In the genomic region with DNA sequence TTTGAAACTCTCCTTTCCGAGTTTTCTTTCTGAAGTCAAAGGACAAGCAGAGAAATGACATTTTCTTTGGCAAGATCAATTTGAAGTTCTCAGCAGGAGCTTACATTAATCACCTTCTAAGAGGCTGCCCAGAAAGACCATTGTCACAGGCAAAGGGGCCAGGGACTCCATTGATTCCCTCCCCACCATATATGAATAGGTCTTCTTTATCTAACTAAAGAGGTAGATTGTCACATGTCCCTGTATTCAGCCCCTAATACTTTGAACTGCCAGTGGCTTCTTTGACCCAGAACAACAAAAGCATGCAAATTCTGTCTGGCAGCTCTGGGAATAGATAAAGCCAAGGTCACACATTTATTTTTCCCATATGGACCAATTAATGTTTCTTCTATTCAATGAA, we compare ENCODE assay signal across 24 mouse cellular contexts.
DNase-seq lines count a peak whose midpoint lies in the region; ATAC-seq lines count a peak whose summit lies in the region.
"Had no signal": no experiment of that assay in that cellular context is flagged by ENCODE, and none has a peak within 500 bp of the region (broad histone marks: within the 10 kb centered on the region; RNA-seq: fewer than 3 reads in every experiment).

No protein-coding gene starts in this region.

- H3K4me3 ChIP-seq in forebrain, embryonic 14.5 days (ENCODE audit: low read depth, low read length) = no peak overlapping the region
- no peak overlapping the region for H3K4me3 ChIP-seq in forebrain, embryonic 16.5 days (replicated peaks; ENCODE audit: low read length)
- no peak overlapping the region for H3K4me3 ChIP-seq in midbrain, embryonic 14.5 days (replicated peaks; ENCODE audit: low read depth, low read length)
- H3K4me3 ChIP-seq in midbrain, embryonic 10.5 days = no peak overlapping the region
- H3K4me3 ChIP-seq: embryonic facial prominence, embryonic 12.5 days; embryonic facial prominence, embryonic 15.5 days; heart, embryonic 12.5 days; heart, embryonic 15.5 days; hindbrain, embryonic 10.5 days; hindbrain, embryonic 13.5 days; intestine, embryonic 15.5 days had no signal

- H3K27me3 ChIP-seq in forebrain, embryonic 14.5 days (replicated peaks; ENCODE audit: control insufficient read depth, insufficient read depth, low read length) = no peaks in the 10 kb centered on the region
- no peaks in the 10 kb centered on the region for H3K27me3 ChIP-seq in forebrain, embryonic 16.5 days (replicated peaks; ENCODE audit: control insufficient read depth, insufficient read depth, low read length)
- no peaks in the 10 kb centered on the region for H3K27me3 ChIP-seq in midbrain, embryonic 14.5 days (ENCODE audit: control insufficient read depth, insufficient read depth, low read length)
- H3K27me3 ChIP-seq in midbrain, embryonic 10.5 days (ENCODE audit: low read depth, poor library complexity, severe bottlenecking) = no peaks in the 10 kb centered on the region
- H3K27me3 ChIP-seq: embryonic facial prominence, embryonic 12.5 days; embryonic facial prominence, embryonic 15.5 days; heart, embryonic 12.5 days; heart, embryonic 15.5 days; intestine, embryonic 15.5 days had no signal

- no peak overlapping the region for H3K9ac ChIP-seq in forebrain, embryonic 14.5 days (ENCODE audit: low read length)
- no peak overlapping the region for H3K9ac ChIP-seq in forebrain, embryonic 16.5 days (replicated peaks; ENCODE audit: low read depth, low read length)
- H3K9ac ChIP-seq in midbrain, embryonic 14.5 days (replicated peaks; ENCODE audit: low read length) = no peak overlapping the region
- H3K9ac ChIP-seq: embryonic facial prominence, embryonic 12.5 days; embryonic facial prominence, embryonic 15.5 days; heart, embryonic 12.5 days; heart, embryonic 15.5 days; hindbrain, embryonic 13.5 days; intestine, embryonic 15.5 days had no signal

- no peak overlapping the region for H3K4me2 ChIP-seq in forebrain, embryonic 14.5 days (ENCODE audit: low read length)
- no peak overlapping the region for H3K4me2 ChIP-seq in forebrain, embryonic 16.5 days (ENCODE audit: low read length)
- no peak overlapping the region for H3K4me2 ChIP-seq in midbrain, embryonic 14.5 days (ENCODE audit: low read length)
- H3K4me2 ChIP-seq: embryonic facial prominence, embryonic 12.5 days; embryonic facial prominence, embryonic 15.5 days; heart, embryonic 12.5 days; heart, embryonic 15.5 days; hindbrain, embryonic 13.5 days; intestine, embryonic 15.5 days had no signal

- H3K9me3 ChIP-seq in forebrain, embryonic 14.5 days (replicated peaks; ENCODE audit: control insufficient read depth, low read length) = no peaks in the 10 kb centered on the region
- H3K9me3 ChIP-seq in forebrain, embryonic 16.5 days (ENCODE audit: control insufficient read depth, low read length) = no peaks in the 10 kb centered on the region
- no peaks in the 10 kb centered on the region for H3K9me3 ChIP-seq in midbrain, embryonic 14.5 days (ENCODE audit: control insufficient read depth, low read length)
- H3K9me3 ChIP-seq in midbrain, embryonic 10.5 days (replicated peaks) = no peaks in the 10 kb centered on the region
- H3K9me3 ChIP-seq: embryonic facial prominence, embryonic 12.5 days; embryonic facial prominence, embryonic 15.5 days; heart, embryonic 12.5 days; heart, embryonic 15.5 days; hindbrain, embryonic 10.5 days; hindbrain, embryonic 13.5 days; intestine, embryonic 15.5 days had no signal

- no peak overlapping the region for H3K27ac ChIP-seq in forebrain, embryonic 14.5 days (ENCODE audit: low read depth, low read length)
- H3K27ac ChIP-seq in forebrain, embryonic 16.5 days (ENCODE audit: low read length) = no peak overlapping the region
- no peak overlapping the region for H3K27ac ChIP-seq in midbrain, embryonic 14.5 days (replicated peaks; ENCODE audit: low read depth, low read length)
- H3K27ac ChIP-seq in midbrain, embryonic 10.5 days (replicated peaks) = no peak overlapping the region
- H3K27ac ChIP-seq: embryonic facial prominence, embryonic 12.5 days; embryonic facial prominence, embryonic 15.5 days; heart, embryonic 15.5 days; hindbrain, embryonic 10.5 days; hindbrain, embryonic 13.5 days; intestine, embryonic 15.5 days had no signal

- peak; percentile 9 for DNase-seq in embryo, embryonic 10.5 days (ENCODE audit: low spot score)
- DNase-seq in embryo, embryonic 10 days (ENCODE audit: low spot score) = no peak
- DNase-seq in forebrain, embryonic 14.5 days (ENCODE audit: low spot score) = peak; percentile 41
- peak; percentile 31 for DNase-seq in midbrain, embryonic 14.5 days
- no peak for DNase-seq in midbrain, embryonic 10.5 days (ENCODE audit: low spot score)
- DNase-seq: adrenal gland, adult 8-10 months; adrenal gland, postnatal 25 days; cerebellum, adult 18-20 months; cerebellum, adult 9-10 months; cerebellum, postnatal 14 days; gastrocnemius, postnatal 25 days; heart, adult 18-20 months; heart, postnatal 10 days; heart, postnatal 36 days had no signal

- 26% methylated on average over 1 of the region's 1 CpGs for WGBS in forebrain, embryonic 14.5 days
- WGBS in forebrain, embryonic 16.5 days = 21% methylated on average over 1 of the region's 1 CpGs
- whole genome bisulfite sequencing in midbrain, embryonic 14.5 days = 10% methylated on average over 1 of the region's 1 CpGs
- 54% methylated on average over 1 of the region's 1 CpGs for WGBS in midbrain, embryonic 10.5 days

- 0 out of 2 replicates have a peak, but pooled peaks have one; percentile 44 for ATAC-seq in forebrain, embryonic 14.5 days
- no peak for ATAC-seq in forebrain, embryonic 16.5 days
- no peak for ATAC-seq in midbrain, embryonic 14.5 days (ENCODE audit: low FRiP score, low TSS enrichment)
- ATAC-seq: activated CD4-positive, CD25-positive, alpha-beta regulatory T cell, adult 4 months; hindbrain, embryonic 16.5 days; intestine, embryonic 15.5 days had no signal

- no peaks in the 10 kb centered on the region for H3K4me1 ChIP-seq in forebrain, embryonic 14.5 days (ENCODE audit: control insufficient read depth, insufficient read depth, low read length)
- no peaks in the 10 kb centered on the region for H3K4me1 ChIP-seq in forebrain, embryonic 16.5 days (replicated peaks; ENCODE audit: control insufficient read depth, insufficient read depth, low read length)
- H3K4me1 ChIP-seq in midbrain, embryonic 14.5 days (ENCODE audit: control insufficient read depth, insufficient read depth, low read length) = no peaks in the 10 kb centered on the region
- peaks cover 8% of the 10 kb centered on the region for H3K4me1 ChIP-seq in midbrain, embryonic 10.5 days
- H3K4me1 ChIP-seq: embryonic facial prominence, embryonic 12.5 days; embryonic facial prominence, embryonic 15.5 days; heart, embryonic 12.5 days; heart, embryonic 15.5 days; hindbrain, embryonic 13.5 days; intestine, embryonic 15.5 days had no signal

- H3K36me3 ChIP-seq in forebrain, embryonic 14.5 days (ENCODE audit: control insufficient read depth, insufficient read depth, low read length) = no peaks in the 10 kb centered on the region
- H3K36me3 ChIP-seq in forebrain, embryonic 16.5 days (ENCODE audit: control insufficient read depth, insufficient read depth) = no peaks in the 10 kb centered on the region
- H3K36me3 ChIP-seq in midbrain, embryonic 14.5 days (ENCODE audit: control insufficient read depth, insufficient read depth, low read length) = no peaks in the 10 kb centered on the region
- no peaks in the 10 kb centered on the region for H3K36me3 ChIP-seq in midbrain, embryonic 10.5 days
- H3K36me3 ChIP-seq: embryonic facial prominence, embryonic 12.5 days; embryonic facial prominence, embryonic 15.5 days; heart, embryonic 12.5 days; heart, embryonic 15.5 days; hindbrain, embryonic 10.5 days; hindbrain, embryonic 13.5 days; intestine, embryonic 15.5 days had no signal

Comparison
In these comparisons a context has a peak if more than half of its experiments do, and no peak if none do; other contexts are left out.
1. DNase-seq: peak in embryo, embryonic 10.5 days (single experiment), forebrain, embryonic 14.5 days (single experiment) and midbrain, embryonic 14.5 days (single experiment); none in embryo, embryonic 10 days (single experiment) and midbrain, embryonic 10.5 days (single experiment).